Mouse (Mus musculus): ENCODE data around the gene Carhsp1.

- TF ChIP-seq GATA1 (IDR thresholded peaks at IDR 0.05; ENCODE audit: borderline replicate concordance, low read length) (no peak), FLI1 (IDR thresholded peaks at IDR 0.05; ENCODE audit: low read length) (no peak)
Observed at GRCm38 (mm10) chr16:8612214-8613005, 59.5 kb downstream of the Carhsp1 start.

Measured in megakaryocyte, embryonic 14.5 days (primary cell).